Mouse (Mus musculus): ENCODE results near the gene Samd3. TPM values are rescaled to one million over a fixed set of nuclear protein-coding genes. Genes with fewer than 3 reads are reported as not detected.

Gene Samd3
- polyA plus RNA-seq, 1 experiment, result not detected

DNA sequence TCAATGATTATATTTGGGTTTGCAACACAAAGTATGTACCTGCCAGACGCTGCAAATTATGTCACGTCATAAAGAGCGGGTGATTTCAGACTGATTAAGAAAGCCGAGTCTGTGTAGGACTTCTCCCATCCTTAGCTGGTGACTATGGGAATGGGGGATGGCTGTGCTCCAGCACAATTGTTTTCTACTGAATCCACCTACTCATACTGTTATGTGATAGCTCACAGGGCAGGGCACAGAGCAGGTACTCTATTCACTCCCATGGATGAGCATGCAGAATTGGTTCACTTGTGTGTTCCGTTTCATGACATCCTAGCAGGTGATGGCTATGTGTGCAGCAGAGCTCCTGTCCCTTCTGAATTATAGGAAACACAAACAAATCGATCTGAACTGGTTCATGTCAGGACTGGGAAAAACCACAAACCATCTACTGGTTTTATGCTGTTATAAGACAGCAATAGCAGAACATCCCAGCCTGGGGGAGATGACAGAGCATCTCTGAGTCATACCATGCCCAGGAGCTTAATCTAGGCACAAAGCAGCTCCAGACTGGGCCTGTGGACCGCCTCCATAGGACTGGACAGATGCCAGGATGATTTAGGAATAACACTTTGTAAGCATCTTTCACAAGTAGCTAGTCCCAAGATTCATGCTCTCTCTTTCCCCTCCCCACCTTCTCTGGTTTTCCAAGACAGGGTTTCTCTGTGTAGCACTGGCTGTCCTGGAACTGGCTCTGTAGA is 20.1 kb downstream of the Samd3 start:
- Histone ChIP-seq H3K27ac (ENCODE audit: control insufficient read depth, insufficient read depth, low read depth, low read length) (no peak overlapping the region), H3K27me3 (ENCODE audit: control insufficient read depth, insufficient read depth, low read length) (no peaks in the 10 kb centered on the region), H3K4me1 (ENCODE audit: control insufficient read depth, insufficient read depth, low read length) (no peaks in the 10 kb centered on the region), H3K4me3 (ENCODE audit: control insufficient read depth, low read depth, low read length) (no peak overlapping the region), H3K36me3 (ENCODE audit: control insufficient read depth, insufficient read depth, low read length) (no peaks in the 10 kb centered on the region)
- TF ChIP-seq POLR2A (IDR thresholded peaks at IDR 0.05; ENCODE audit: control insufficient read depth, low read depth, low read length) (no peak), CTCF (IDR thresholded peaks at IDR 0.05; ENCODE audit: control insufficient read depth, insufficient read depth, insufficient replicate concordance, low read depth, low read length) (no peak)

DNA sequence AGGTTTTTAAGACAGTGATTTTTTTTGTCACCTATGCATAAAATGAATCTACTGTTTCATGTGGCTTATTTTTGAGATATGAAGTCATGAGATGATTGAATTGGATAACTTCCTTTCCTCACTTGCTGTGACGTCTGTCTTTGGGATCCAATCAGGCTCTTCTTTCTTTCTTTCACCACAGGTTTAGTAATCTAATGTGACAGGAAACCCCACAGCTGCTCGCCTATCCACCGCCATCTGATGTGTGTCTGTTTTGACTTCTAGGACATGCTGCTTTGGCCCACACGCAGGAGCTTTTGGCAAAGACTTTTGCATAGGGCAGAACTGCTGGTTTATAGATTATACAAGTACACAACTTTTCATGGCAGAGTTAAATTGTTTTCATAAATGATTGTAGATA is 30.4 kb downstream of the Samd3 start:
- TF ChIP-seq POLR2A (IDR thresholded peaks at IDR 0.05; ENCODE audit: control insufficient read depth, low read depth, low read length), result no peak
- no peak for TF ChIP-seq CTCF (IDR thresholded peaks at IDR 0.05; ENCODE audit: control insufficient read depth, insufficient read depth, insufficient replicate concordance, low read depth, low read length)
- no peaks in the 10 kb centered on the region for H3K27me3 ChIP-seq (ENCODE audit: control insufficient read depth, insufficient read depth, low read length)
- H3K36me3 ChIP-seq (ENCODE audit: control insufficient read depth, insufficient read depth, low read length), result no peaks in the 10 kb centered on the region
- H3K4me3 ChIP-seq (ENCODE audit: control insufficient read depth, low read depth, low read length), result no peak overlapping the region
- H3K4me1 ChIP-seq (ENCODE audit: control insufficient read depth, insufficient read depth, low read length), result no peaks in the 10 kb centered on the region
- H3K27ac ChIP-seq (ENCODE audit: control insufficient read depth, insufficient read depth, low read depth, low read length), result no peak overlapping the region

DNA sequence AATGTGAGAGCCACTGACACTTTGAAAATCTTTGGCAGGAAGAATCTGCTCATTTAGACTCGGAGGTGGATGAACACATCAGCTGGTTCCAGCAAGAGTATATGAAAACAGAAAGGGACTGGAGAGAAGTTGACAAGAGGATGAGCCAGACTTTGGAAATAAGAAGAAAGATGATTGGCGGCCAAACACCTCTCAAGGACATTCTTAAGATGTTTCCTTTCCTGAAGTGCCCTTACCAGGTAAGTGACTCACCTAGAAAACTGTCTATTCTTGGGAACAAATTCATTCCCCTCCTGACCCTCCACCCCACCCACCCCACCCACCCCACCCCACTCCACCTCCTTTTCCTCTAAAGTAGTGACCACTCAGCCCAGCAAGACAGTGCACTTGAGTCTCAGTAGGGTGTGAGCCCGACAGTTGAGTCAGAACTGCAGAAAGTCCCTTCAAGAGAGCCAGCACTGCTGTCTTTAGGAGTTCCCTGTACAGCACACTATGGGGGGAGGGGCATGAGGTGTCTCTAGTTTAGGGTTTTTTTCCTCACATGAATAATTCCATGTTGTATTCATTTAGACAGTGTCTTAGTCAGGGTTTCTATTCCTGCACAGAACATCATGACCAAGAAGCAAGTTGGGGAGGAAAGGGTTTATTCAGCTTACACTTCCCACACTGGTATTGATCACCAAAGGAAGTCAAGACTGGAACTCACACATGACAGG is 34.4 kb downstream of the Samd3 start:
- Histone ChIP-seq H3K4me3 (ENCODE audit: control insufficient read depth, low read depth, low read length) (no peak overlapping the region), H3K27ac (ENCODE audit: control insufficient read depth, insufficient read depth, low read depth, low read length) (no peak overlapping the region), H3K27me3 (ENCODE audit: control insufficient read depth, insufficient read depth, low read length) (no peaks in the 10 kb centered on the region), H3K4me1 (ENCODE audit: control insufficient read depth, insufficient read depth, low read length) (no peaks in the 10 kb centered on the region), H3K36me3 (ENCODE audit: control insufficient read depth, insufficient read depth, low read length) (no peaks in the 10 kb centered on the region)
- TF ChIP-seq CTCF (IDR thresholded peaks at IDR 0.05; ENCODE audit: control insufficient read depth, insufficient read depth, insufficient replicate concordance, low read depth, low read length) (no peak), POLR2A (IDR thresholded peaks at IDR 0.05; ENCODE audit: control insufficient read depth, low read depth, low read length) (no peak)

DNA sequence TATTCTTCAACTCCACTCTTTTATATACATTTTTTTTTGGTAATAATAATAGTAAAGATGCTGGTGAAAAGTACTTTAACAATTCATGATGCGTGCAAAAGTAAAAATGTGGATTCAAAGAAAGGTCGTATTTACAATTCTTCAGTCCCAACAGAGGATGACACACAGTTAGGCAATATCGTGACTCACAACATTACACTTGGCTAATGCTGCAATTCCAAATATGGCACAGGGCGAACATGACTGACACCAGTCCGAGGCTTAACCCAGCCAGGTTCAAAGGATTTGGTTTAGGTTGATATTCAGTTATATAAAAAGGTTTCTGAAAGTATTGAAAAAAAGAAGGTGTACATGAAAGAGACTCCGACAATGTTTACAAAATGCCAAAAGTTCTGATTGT is 45.9 kb downstream of the Samd3 start:
- Histone ChIP-seq H3K4me3 (ENCODE audit: control insufficient read depth, low read depth, low read length) (no peak overlapping the region), H3K27ac (ENCODE audit: control insufficient read depth, insufficient read depth, low read depth, low read length) (no peak overlapping the region), H3K36me3 (ENCODE audit: control insufficient read depth, insufficient read depth, low read length) (no peaks in the 10 kb centered on the region), H3K4me1 (ENCODE audit: control insufficient read depth, insufficient read depth, low read length) (no peaks in the 10 kb centered on the region), H3K27me3 (ENCODE audit: control insufficient read depth, insufficient read depth, low read length) (no peaks in the 10 kb centered on the region)
- no peak for TF ChIP-seq POLR2A (IDR thresholded peaks at IDR 0.05; ENCODE audit: control insufficient read depth, low read depth, low read length)
- no peak for TF ChIP-seq CTCF (IDR thresholded peaks at IDR 0.05; ENCODE audit: control insufficient read depth, insufficient read depth, insufficient replicate concordance, low read depth, low read length)

DNA sequence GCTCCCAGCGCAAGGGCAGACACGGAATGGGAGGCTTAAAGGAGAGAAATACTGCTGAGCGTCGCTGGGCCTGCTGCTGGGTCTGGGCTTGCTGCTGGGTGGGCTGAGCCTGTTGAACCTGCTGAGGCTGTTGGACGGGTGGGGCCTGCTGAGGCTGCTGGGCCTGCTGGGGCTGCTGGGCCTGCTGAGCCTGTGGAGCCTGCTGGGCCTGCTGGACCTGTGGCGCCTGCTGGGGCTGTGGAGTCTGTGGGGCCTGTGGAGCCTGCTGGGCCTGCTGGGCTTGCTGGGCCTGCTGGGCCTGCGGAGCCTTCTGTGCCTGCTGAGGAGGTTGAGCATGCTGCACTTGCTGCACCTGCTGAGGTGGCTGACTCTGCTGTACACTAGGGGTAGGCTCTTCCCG is 50.5 kb downstream of the Samd3 start:
- no peak overlapping the region for H3K4me3 ChIP-seq (ENCODE audit: control insufficient read depth, low read depth, low read length)
- H3K27me3 ChIP-seq (ENCODE audit: control insufficient read depth, insufficient read depth, low read length), result no peaks in the 10 kb centered on the region
- H3K36me3 ChIP-seq (ENCODE audit: control insufficient read depth, insufficient read depth, low read length), result no peaks in the 10 kb centered on the region
- no peak for TF ChIP-seq CTCF (IDR thresholded peaks at IDR 0.05; ENCODE audit: control insufficient read depth, insufficient read depth, insufficient replicate concordance, low read depth, low read length)
- no peaks in the 10 kb centered on the region for H3K4me1 ChIP-seq (ENCODE audit: control insufficient read depth, insufficient read depth, low read length)
- H3K27ac ChIP-seq (ENCODE audit: control insufficient read depth, insufficient read depth, low read depth, low read length), result no peak overlapping the region

DNA sequence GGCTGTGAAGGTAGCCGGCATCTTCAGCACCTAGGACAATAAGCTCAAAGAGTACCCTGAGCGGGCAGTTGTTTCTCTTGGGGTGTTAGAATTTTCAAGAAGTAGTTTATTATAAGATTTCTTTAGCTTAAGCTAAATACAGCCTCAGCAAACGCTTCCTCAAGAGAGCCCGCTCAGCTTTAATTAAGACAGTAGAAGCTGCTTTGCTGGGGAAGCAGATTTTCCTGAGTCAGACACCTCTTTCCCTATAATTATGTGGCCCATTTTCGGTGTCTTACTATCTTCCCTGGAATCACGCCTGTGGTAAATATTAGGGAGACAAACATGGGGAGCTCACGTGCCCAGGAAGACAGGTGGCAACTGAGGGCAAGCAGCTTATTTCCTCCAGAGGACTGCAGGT is 57.6 kb downstream of the Samd3 start:
- TF ChIP-seq POLR2A (IDR thresholded peaks at IDR 0.05; ENCODE audit: control insufficient read depth, low read depth, low read length), result no peak
- no peak for TF ChIP-seq CTCF (IDR thresholded peaks at IDR 0.05; ENCODE audit: control insufficient read depth, insufficient read depth, insufficient replicate concordance, low read depth, low read length)

DNA sequence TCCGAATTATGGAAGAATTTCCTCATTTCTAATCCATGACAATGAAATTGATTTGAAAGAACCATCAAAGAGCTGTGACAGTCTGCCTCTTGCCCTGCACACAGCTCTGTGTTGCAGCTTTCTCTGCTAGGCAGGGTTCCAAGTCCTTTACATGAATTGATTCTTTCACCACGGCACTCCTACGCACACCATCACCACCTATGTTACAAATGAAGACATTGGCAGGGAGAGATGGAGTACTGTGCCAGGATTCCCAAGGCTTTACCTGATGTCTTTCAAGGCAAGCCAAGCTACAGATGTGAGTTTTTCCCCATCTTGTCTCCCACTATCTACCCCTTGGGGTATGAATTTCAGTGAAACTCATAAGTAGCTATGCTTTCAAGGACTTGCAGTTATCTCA is 67.7 kb downstream of the Samd3 start:
- TF ChIP-seq CTCF (IDR thresholded peaks at IDR 0.05; ENCODE audit: control insufficient read depth, insufficient read depth, insufficient replicate concordance, low read depth, low read length), result no peak
- TF ChIP-seq POLR2A (IDR thresholded peaks at IDR 0.05; ENCODE audit: control insufficient read depth, low read depth, low read length), result no peak
- Histone ChIP-seq H3K27ac (ENCODE audit: control insufficient read depth, insufficient read depth, low read depth, low read length) (no peak overlapping the region), H3K27me3 (ENCODE audit: control insufficient read depth, insufficient read depth, low read length) (no peaks in the 10 kb centered on the region), H3K4me3 (ENCODE audit: control insufficient read depth, low read depth, low read length) (no peak overlapping the region), H3K4me1 (ENCODE audit: control insufficient read depth, insufficient read depth, low read length) (no peaks in the 10 kb centered on the region; the same call in 1 of the 2 replicates), H3K36me3 (ENCODE audit: control insufficient read depth, insufficient read depth, low read length) (no peaks in the 10 kb centered on the region)

More for the DNA sequence above, 57.6 kb downstream of the Samd3 start:
- Histone ChIP-seq H3K4me3 (ENCODE audit: control insufficient read depth, low read depth, low read length) (no peak overlapping the region), H3K27me3 (ENCODE audit: control insufficient read depth, insufficient read depth, low read length) (no peaks in the 10 kb centered on the region), H3K36me3 (ENCODE audit: control insufficient read depth, insufficient read depth, low read length) (no peaks in the 10 kb centered on the region), H3K27ac (ENCODE audit: control insufficient read depth, insufficient read depth, low read depth, low read length) (no peak overlapping the region), H3K4me1 (ENCODE audit: control insufficient read depth, insufficient read depth, low read length) (no peaks in the 10 kb centered on the region)
